Mouse (Mus musculus) MEL (cell line): Measurements from ENCODE around the gene Etv5. TPM values are rescaled to one million over a fixed set of nuclear protein-coding genes. Genes with fewer than 3 reads are reported as not detected.

ENCODE experiments used
- DNase-seq: peaks from one replicate; pipeline ENCODE4 v3.0.0; 2011; ENCODE audit warnings: low read depth, low spot score
- H3K27ac ChIP-seq: 2 replicates; pipeline ENCODE4 v1.5.1; 2012; ENCODE audit warnings: low read depth, mild to moderate bottlenecking, control low read depth, low read length, moderate library complexity; ENCODE audit not compliant: control insufficient read depth
- H3K27me3 ChIP-seq, 2 experiments: fragments of 150-350 bp in 1 of 2; sonication (generic) in 1 of 2; 2 replicates each; pipeline ENCODE4 v1.6.1; 2012; ENCODE audit warnings: low read length in 2 of 2, mild to moderate bottlenecking in 2 of 2, improper control_type of control experiment in 1 of 2, moderate library complexity in 1 of 2; ENCODE audit not compliant: insufficient read depth in 2 of 2, control insufficient read depth in 1 of 2
- H3K36me3 ChIP-seq, 2 experiments: 2 replicates each; pipeline ENCODE4 v1.6.1; 2012 to 2014; ENCODE audit warnings: low read length in 2 of 2, improper control_type of control experiment in 1 of 2, inconsistent platforms in 1 of 2, mild to moderate bottlenecking in 1 of 2; ENCODE audit not compliant: insufficient read depth in 2 of 2, control insufficient read depth in 1 of 2
- H3K4me1 ChIP-seq, 2 experiments: fragments of 150-350 bp in 1 of 2; sonication (generic) in 1 of 2; 2 replicates each; pipeline ENCODE4 v1.6.1; 2012; ENCODE audit warnings: low read length in 2 of 2, improper control_type of control experiment in 1 of 2, mild to moderate bottlenecking in 1 of 2; ENCODE audit not compliant: insufficient read depth in 2 of 2, control insufficient read depth in 1 of 2
- H3K4me3 ChIP-seq, 2 experiments: fragments of 150-350 bp in 1 of 2; sonication (generic) in 1 of 2; 2 replicates each; pipeline ENCODE4 v1.5.1; 2012; ENCODE audit warnings: low read depth in 2 of 2, low read length in 2 of 2, mild to moderate bottlenecking in 2 of 2, moderate library complexity in 2 of 2, control low read depth in 1 of 2, improper control_type of control experiment in 1 of 2; ENCODE audit not compliant: control insufficient read depth in 1 of 2, insufficient read depth in 1 of 2
- H3K79me2 ChIP-seq: 2 replicates; pipeline ENCODE4 v1.6.1; 2012; ENCODE audit warnings: mild to moderate bottlenecking, low read length, moderate library complexity; ENCODE audit not compliant: control insufficient read depth, poor library complexity, insufficient read depth
- H3K9ac ChIP-seq: 2 replicates; pipeline ENCODE4 v1.6.1; 2012; ENCODE audit warnings: low read depth, mild to moderate bottlenecking, control low read depth, low read length, moderate library complexity; ENCODE audit not compliant: control insufficient read depth, poor library complexity, severe bottlenecking
- H3K9me3 ChIP-seq: fragments of 150-350 bp; sonication (generic); replicated peaks from 2 replicates; pipeline ENCODE4 v1.6.1; 2012; ENCODE audit warnings: mild to moderate bottlenecking, low read length, improper control_type of control experiment, moderate library complexity; ENCODE audit not compliant: insufficient read depth
- BHLHE40 ChIP-seq: IDR thresholded peaks from 2 replicates; pipeline ENCODE4 v1.6.1; 2012; ENCODE audit warnings: low read depth, mild to moderate bottlenecking, inconsistent platforms, low read length, improper control_type of control experiment, borderline replicate concordance
- CHD1 ChIP-seq: IDR thresholded peaks from 2 replicates; pipeline ENCODE4 v1.6.1; 2012; ENCODE audit warnings: low read depth, mild to moderate bottlenecking, inconsistent platforms, low read length, improper control_type of control experiment
- CTCF ChIP-seq, 3 experiments: IDR thresholded peaks in 2 of 3; conservative IDR thresholded peaks in 1 of 3; 2 replicates each; pipeline ENCODE4 v1.5.1; 2011 to 2012; ENCODE audit warnings: low read length in 3 of 3, low read depth in 2 of 3, mild to moderate bottlenecking in 2 of 3, improper control_type of control experiment in 1 of 3, inconsistent platforms in 1 of 3, mixed read lengths in 1 of 3, moderate library complexity in 1 of 3; ENCODE audit not compliant: control insufficient read depth in 1 of 3, insufficient read depth in 1 of 3, poor library complexity in 1 of 3, severe bottlenecking in 1 of 3
- ELF1 ChIP-seq: IDR thresholded peaks from 2 replicates; pipeline ENCODE4 v1.6.1; 2014; ENCODE audit warnings: low read depth, mild to moderate bottlenecking, inconsistent platforms, low read length, improper control_type of control experiment, moderate library complexity
- ETS1 ChIP-seq: IDR thresholded peaks from 2 replicates; pipeline ENCODE4 v1.6.1; 2012; ENCODE audit warnings: low read depth, mild to moderate bottlenecking, inconsistent platforms, low read length, improper control_type of control experiment, moderate library complexity
- HCFC1 ChIP-seq: IDR thresholded peaks from 2 replicates; pipeline ENCODE4 v1.6.1; 2012; ENCODE audit warnings: low read depth, mild to moderate bottlenecking, inconsistent platforms, low read length, improper control_type of control experiment, moderate library complexity
- KAT2A ChIP-seq: conservative IDR thresholded peaks from 2 replicates; pipeline ENCODE4 v1.6.1; 2012; ENCODE audit warnings: low read depth, low read length, improper control_type of control experiment, inconsistent platforms
- MAX ChIP-seq: IDR thresholded peaks from 2 replicates; pipeline ENCODE4 v1.6.1; 2011; ENCODE audit warnings: low read length, improper control_type of control experiment
- MAZ ChIP-seq: IDR thresholded peaks from 2 replicates; pipeline ENCODE4 v1.6.1; 2012; ENCODE audit warnings: low read depth, mild to moderate bottlenecking, inconsistent platforms, low read length, improper control_type of control experiment
- MEF2A ChIP-seq: IDR thresholded peaks from 2 replicates; pipeline ENCODE4 v1.6.1; 2014; ENCODE audit warnings: low read depth, mild to moderate bottlenecking, inconsistent platforms, low read length, improper control_type of control experiment; ENCODE audit not compliant: poor library complexity, insufficient replicate concordance, severe bottlenecking; ENCODE audit errors: extremely low read depth
- MXI1 ChIP-seq: IDR thresholded peaks from 2 replicates; pipeline ENCODE4 v1.6.1; 2011; ENCODE audit warnings: mild to moderate bottlenecking, low read depth, low read length, improper control_type of control experiment
- SIN3A ChIP-seq: IDR thresholded peaks from 2 replicates; pipeline ENCODE4 v1.6.1; 2012; ENCODE audit warnings: low read length, improper control_type of control experiment, inconsistent platforms
- SMC3 ChIP-seq: IDR thresholded peaks from 2 replicates; pipeline ENCODE4 v1.6.1; 2011; ENCODE audit warnings: low read depth, low read length, improper control_type of control experiment
- TAL1 ChIP-seq: IDR thresholded peaks from 2 replicates; pipeline ENCODE4 v1.6.1; 2012; ENCODE audit warnings: mild to moderate bottlenecking, inconsistent platforms, low read length, moderate library complexity, mixed read lengths
- TBP ChIP-seq: IDR thresholded peaks from 2 replicates; pipeline ENCODE4 v1.8.0; 2011; ENCODE audit warnings: low read depth, low read length, improper control_type of control experiment
- UBTF ChIP-seq: IDR thresholded peaks from 2 replicates; pipeline ENCODE4 v1.6.1; 2012; ENCODE audit warnings: low read depth, mild to moderate bottlenecking, inconsistent platforms, low read length, improper control_type of control experiment, moderate library complexity, borderline replicate concordance; ENCODE audit not compliant: insufficient read depth
- USF2 ChIP-seq, 2 experiments: IDR thresholded peaks; 2 replicates each; pipeline ENCODE4 v1.6.1; 2011 to 2012; ENCODE audit warnings: improper control_type of control experiment in 2 of 2, low read length in 2 of 2, borderline replicate concordance in 1 of 2, inconsistent platforms in 1 of 2, low read depth in 1 of 2, mild to moderate bottlenecking in 1 of 2; ENCODE audit not compliant: insufficient read depth in 1 of 2
- ZC3H11A ChIP-seq: IDR thresholded peaks from 2 replicates; pipeline ENCODE4 v1.6.1; 2012; ENCODE audit warnings: low read depth, mild to moderate bottlenecking, inconsistent platforms, low read length, improper control_type of control experiment
- ZKSCAN1 ChIP-seq: IDR thresholded peaks from 2 replicates; pipeline ENCODE4 v1.6.1; 2012; ENCODE audit warnings: low read depth, mild to moderate bottlenecking, inconsistent platforms, low read length, improper control_type of control experiment, moderate library complexity
- ZMIZ1 ChIP-seq: IDR thresholded peaks from 2 replicates; pipeline ENCODE4 v1.6.1; 2012; ENCODE audit warnings: low read depth, mild to moderate bottlenecking, inconsistent platforms, low read length, improper control_type of control experiment, moderate library complexity
- ZNF384 ChIP-seq: IDR thresholded peaks from 2 replicates; pipeline ENCODE4 v1.6.1; 2012; ENCODE audit warnings: low read depth, mild to moderate bottlenecking, inconsistent platforms, low read length, improper control_type of control experiment
- polyA plus RNA-seq, 2 experiments: library from polyadenylated mRNA; stranded (reverse) in 1 of 2; unstranded in 1 of 2; fragments of >175 nt in 1 of 2; fragments of >200 nt in 1 of 2; gene quantifications; 2 replicates each; pipeline versions ENCODE4 v1.2.1 to v1.2.4; 2012; ENCODE audit warnings: low replicate concordance in 2 of 2, low read depth in 1 of 2; ENCODE audit not compliant: insufficient read length in 2 of 2, insufficient read depth in 1 of 2, missing spikeins in 1 of 2
- total RNA-seq: library from RNA; depleted of rRNA; stranded (reverse); fragments of 300-350 nt; gene quantifications from 2 replicates; pipeline ENCODE4 v1.2.3, GENCODE M21; 2012

The Etv5 gene
- total and polyA plus RNA-seq, 3 experiments, result 8.2 to 18.3 TPM; not detected in 1

DNA sequence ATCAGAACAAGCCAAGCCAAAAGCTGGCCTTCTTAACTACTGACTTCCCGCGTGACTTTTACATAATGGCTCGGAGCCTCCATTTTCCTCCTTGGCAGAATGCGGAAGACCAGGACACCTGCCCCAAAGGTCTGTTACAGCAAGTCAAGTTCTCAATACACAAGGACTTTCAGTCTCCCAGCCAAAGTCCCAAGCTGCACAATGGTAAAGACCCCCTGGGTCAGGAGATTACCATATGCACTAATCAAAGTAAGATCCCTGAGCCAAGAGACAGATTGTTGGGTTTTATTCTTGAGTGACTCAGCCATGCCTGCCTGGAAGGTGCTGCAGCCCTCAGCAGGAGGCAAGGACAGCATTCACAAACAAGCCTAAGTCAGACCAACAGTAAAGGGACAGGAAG, 33.5 kb downstream of the Etv5 start:
- H3K27ac ChIP-seq, result no peak overlapping the region
- H3K4me3 ChIP-seq, result no peak overlapping the region
- H3K79me2 ChIP-seq, result no peaks in the 10 kb centered on the region
- H3K4me1 ChIP-seq, result peaks cover 0 to 5% of the 10 kb centered on the region in 2 experiments; a peak in 2 of 4 replicates
- H3K36me3 ChIP-seq, result peaks cover 0 to 3% of the 10 kb centered on the region in 2 experiments; a peak in 2 of 4 replicates
- no peaks in the 10 kb centered on the region for H3K9me3 ChIP-seq
- no peak for TF ChIP-seq HCFC1
- no peak for TF ChIP-seq ZC3H11A
- TF ChIP-seq MXI1, result no peak
- no peak for TF ChIP-seq ETS1
- no peak for TF ChIP-seq ZKSCAN1
- no peak for TF ChIP-seq TBP
- no peak for TF ChIP-seq ZNF384
- no peak for TF ChIP-seq USF2 (IDR thresholded peaks at IDR 0.05; ENCODE audit: borderline replicate concordance in 1 of 2, insufficient read depth in 1 of 2, low read depth in 1 of 2, low read length in 2 of 2)
- no peak for TF ChIP-seq KAT2A
- no peak for TF ChIP-seq MAZ
- TF ChIP-seq ZMIZ1, result no peak
- DNase-seq, result no peak
- H3K27me3 ChIP-seq, result no peaks in the 10 kb centered on the region
- H3K9ac ChIP-seq, result no peak overlapping the region

- Histone ChIP-seq H3K4me3 (no peak overlapping the region), H3K36me3 (peaks cover 0 to 3% of the 10 kb centered on the region in 2 experiments; a peak in 1 of 4 replicates), H3K9ac (no peak overlapping the region), H3K4me1 (peaks cover 0 to 3% of the 10 kb centered on the region in 2 experiments; a peak in 2 of 4 replicates), H3K79me2 (no peaks in the 10 kb centered on the region), H3K27ac (no peak overlapping the region), H3K27me3 (no peaks in the 10 kb centered on the region), H3K9me3 (no peaks in the 10 kb centered on the region)
- no peak for TF ChIP-seq SMC3
- no peak for TF ChIP-seq MAX
- TF ChIP-seq MEF2A, result no peak
- TF ChIP-seq KAT2A, result no peak
- TF ChIP-seq CTCF (IDR thresholded peaks at IDR 0.05 in 2 of 3, conservative IDR thresholded peaks at IDR 0.05 in 1 of 3; ENCODE audit: control insufficient read depth in 1 of 3, insufficient read depth in 1 of 3, low read depth in 2 of 3, low read length in 3 of 3, poor library complexity in 1 of 3, severe bottlenecking in 1 of 3), result no peak
- no peak for TF ChIP-seq ETS1
- no peak for TF ChIP-seq UBTF
- no peak for TF ChIP-seq BHLHE40
- no peak for TF ChIP-seq SIN3A
- TF ChIP-seq TAL1, result no peak
- no peak for TF ChIP-seq USF2 (IDR thresholded peaks at IDR 0.05; ENCODE audit: borderline replicate concordance in 1 of 2, insufficient read depth in 1 of 2, low read depth in 1 of 2, low read length in 2 of 2)
- no peak for TF ChIP-seq ELF1
- TF ChIP-seq ZNF384, result no peak
- TF ChIP-seq CHD1, result no peak
- DNase-seq, result no peak
Observed at GRCm38 (mm10) chr16:22405492-22405891, 34.0 kb downstream of the Etv5 start.
